Mouse (Mus musculus) neural tube, embryonic 14.5 days (tissue): ENCODE data around the gene Ddx55. TPM values are rescaled to one million over a fixed set of nuclear protein-coding genes. Genes with fewer than 3 reads are reported as not detected.

Experiments
- ATAC-seq: fragments of 200-750 bp; cut with Nextera tagmentation; 2 replicates; pipeline ENCODE4 v1.8.0; 2017; ENCODE audit warnings: low read depth, mild to moderate bottlenecking, moderate TSS enrichment, moderate library complexity
- H3K27ac ChIP-seq: fragments of 300-500 bp; sonication (generic); 2 replicates; pipeline ENCODE4 v1.5.1; 2014; ENCODE audit warnings: low read depth, mild to moderate bottlenecking, control low read depth, low read length, moderate library complexity, mixed read lengths
- H3K27me3 ChIP-seq: fragments of 300-500 bp; sonication (generic); 2 replicates; pipeline ENCODE4 v1.6.1; 2014; ENCODE audit warnings: low read length; ENCODE audit not compliant: control insufficient read depth, insufficient read depth
- H3K36me3 ChIP-seq: fragments of 300-500 bp; sonication (generic); 2 replicates; pipeline ENCODE4 v1.6.1; 2014; ENCODE audit warnings: low read length, mixed read lengths; ENCODE audit not compliant: control insufficient read depth, insufficient read depth
- H3K4me1 ChIP-seq: fragments of 300-500 bp; sonication (generic); 2 replicates; pipeline ENCODE4 v1.6.1; 2014; ENCODE audit warnings: low read length; ENCODE audit not compliant: control insufficient read depth, insufficient read depth
- H3K4me2 ChIP-seq: fragments of 300-500 bp; sonication (generic); 2 replicates; pipeline ENCODE4 v1.6.1; 2014; ENCODE audit warnings: mild to moderate bottlenecking, low read depth, low read length, control low read depth
- H3K4me3 ChIP-seq: fragments of 300-500 bp; sonication (generic); 2 replicates; pipeline ENCODE4 v1.5.1; 2014; ENCODE audit warnings: low read depth, low read length, control low read depth, mixed read lengths
- H3K9ac ChIP-seq: fragments of 300-500 bp; sonication (generic); replicated peaks from 2 replicates; pipeline ENCODE4 v1.6.1; 2014; ENCODE audit warnings: low read depth, mild to moderate bottlenecking, control low read depth, low read length, mixed read lengths
- H3K9me3 ChIP-seq: fragments of 300-500 bp; sonication (generic); 2 replicates; pipeline ENCODE4 v1.6.1; 2016; ENCODE audit warnings: low read length; ENCODE audit not compliant: control insufficient read depth
- WGBS: fragments of 180-500 bp; shearing (Covaris S2); extraction: QIAGEN DNeasy Blood & Tissue Kit; methylation state at CpG from one replicate; pipeline ENCODE4 v1.1.7; 2014; 5-methylcytosine and 5-hydroxymethylcytosine counted together
- polyA plus RNA-seq: library from polyadenylated mRNA; unstranded; fragments of >200 nt; fragmentation: Nextera tagmentation; extraction: Ambion mirVana; gene quantifications from 2 replicates; pipeline ENCODE4 v1.2.1, GENCODE M21; 2014

The Ddx55 gene
- polyA plus RNA-seq, 1 experiment from 2014 or later = 30.4 TPM

- WGBS = 39% methylated on average over 7 of the region's 7 CpGs
- peaks cover 26% of the 10 kb centered on the region; the same call in 1 of the 2 replicates for H3K4me1 ChIP-seq
- no peak for ATAC-seq
Observed at GRCm38 (mm10) chr5:124532451-124532850, 20.2 kb upstream of the Ddx55 start.

GRCm38 (mm10) chr5:124535016-124535415 lies 17.6 kb upstream of the Ddx55 start:
- no peak for ATAC-seq
- Histone ChIP-seq H3K36me3 (no peaks in the 10 kb centered on the region), H3K4me2 (no peak overlapping the region), H3K27ac (no peak overlapping the region), H3K27me3 (no peaks in the 10 kb centered on the region), H3K4me1 (peaks cover 8% of the 10 kb centered on the region; the same call in 1 of the 2 replicates), H3K9ac (no peak overlapping the region), H3K4me3 (no peak overlapping the region), H3K9me3 (no peaks in the 10 kb centered on the region)
- WGBS = 75% methylated on average over 5 of the region's 5 CpGs

More at GRCm38 (mm10) chr5:124532451-124532850, 20.2 kb upstream of the Ddx55 start:
- H3K27me3 ChIP-seq = no peaks in the 10 kb centered on the region
- H3K4me3 ChIP-seq = no peak overlapping the region
- no peaks in the 10 kb centered on the region for H3K9me3 ChIP-seq
- no peak overlapping the region for H3K9ac ChIP-seq
- peak overlapping the region; percentile 63; the same call in 1 of the 2 replicates for H3K4me2 ChIP-seq
- H3K27ac ChIP-seq = no peak overlapping the region
- no peaks in the 10 kb centered on the region for H3K36me3 ChIP-seq

GRCm38 (mm10) chr5:124536776-124537175 lies 15.9 kb upstream of the Ddx55 start:
- Histone ChIP-seq H3K4me1 (peaks cover 6% of the 10 kb centered on the region), H3K27me3 (no peaks in the 10 kb centered on the region), H3K9ac (peak overlapping the region; percentile 8; the same call in 1 of the 2 replicates), H3K9me3 (no peaks in the 10 kb centered on the region), H3K4me3 (no peak overlapping the region), H3K36me3 (no peaks in the 10 kb centered on the region), H3K4me2 (peak overlapping the region; percentile 5; the same call in 1 of the 2 replicates), H3K27ac (no peak overlapping the region)
- WGBS = 9% methylated on average over 14 of the region's 17 CpGs
- no peak for ATAC-seq

- Histone ChIP-seq H3K27ac (no peak overlapping the region), H3K27me3 (no peaks in the 10 kb centered on the region), H3K4me2 (no peak overlapping the region), H3K9me3 (no peaks in the 10 kb centered on the region), H3K9ac (no peak overlapping the region), H3K36me3 (peaks cover 2% of the 10 kb centered on the region; the same call in 1 of the 2 replicates), H3K4me1 (peaks cover 12% of the 10 kb centered on the region), H3K4me3 (no peak overlapping the region)
- WGBS = 79% methylated on average over 14 of the region's 16 CpGs
- ATAC-seq = no peak
Observed at GRCm38 (mm10) chr5:124538813-124539792, 13.6 kb upstream of the Ddx55 start.

- H3K27me3 ChIP-seq = no peaks in the 10 kb centered on the region
- H3K4me3 ChIP-seq = peak overlapping the region; percentile 85
- WGBS = 74% methylated on average over 4 of the region's 4 CpGs
- no peak overlapping the region for H3K27ac ChIP-seq
- peaks cover 11% of the 10 kb centered on the region for H3K36me3 ChIP-seq
- H3K9ac ChIP-seq = no peak overlapping the region
- ATAC-seq = no peak
- no peaks in the 10 kb centered on the region for H3K9me3 ChIP-seq
- H3K4me1 ChIP-seq = peaks cover 12% of the 10 kb centered on the region
- peak overlapping the region; percentile 28; the same call in 1 of the 2 replicates for H3K4me2 ChIP-seq
Observed at GRCm38 (mm10) chr5:124539905-124540304, 12.8 kb upstream of the Ddx55 start.

- Histone ChIP-seq H3K9me3 (no peaks in the 10 kb centered on the region), H3K4me3 (peak within 1 kb of the TSS; percentile 85), H3K27me3 (no peaks in the 10 kb centered on the region), H3K4me1 (peaks cover 12% of the 10 kb centered on the region), H3K4me2 (peak within 1 kb of the TSS; percentile 95), H3K9ac (peak within 1 kb of the TSS; percentile 78), H3K27ac (peak within 1 kb of the TSS; percentile 76), H3K36me3 (peaks cover 15% of the 10 kb centered on the region)
- under 1% methylated on average over 34 of the region's 35 CpGs for WGBS
- peak; percentile 94 for ATAC-seq
Observed at GRCm38 (mm10) chr5:124540383-124540786, 12.3 kb upstream of the Ddx55 start, which contains the start of gene Tmed2. Gene Tmed2 (plus strand): TSS chr5:124540695.

- H3K27me3 ChIP-seq = no peaks in the 10 kb centered on the region
- under 1% methylated on average over 73 of the region's 89 CpGs for whole genome bisulfite sequencing
- peak overlapping the region; percentile 76 for H3K27ac ChIP-seq
- peak overlapping the region; percentile 78 for H3K9ac ChIP-seq
- peak; percentile 68 for ATAC-seq
- H3K9me3 ChIP-seq = no peaks in the 10 kb centered on the region
- peaks cover 19% of the 10 kb centered on the region for H3K36me3 ChIP-seq
- H3K4me3 ChIP-seq = peak overlapping the region; percentile 85
- peak overlapping the region; percentile 95 for H3K4me2 ChIP-seq
- H3K4me1 ChIP-seq = peaks cover 12% of the 10 kb centered on the region
Observed at GRCm38 (mm10) chr5:124540905-124541601, 11.6 kb upstream of the Ddx55 start.

- Histone ChIP-seq H3K4me3 (peak overlapping the region; percentile 85), H3K4me1 (peaks cover 12% of the 10 kb centered on the region), H3K9ac (peak overlapping the region; percentile 78), H3K27me3 (no peaks in the 10 kb centered on the region), H3K27ac (no peak overlapping the region), H3K4me2 (peak overlapping the region; percentile 95), H3K36me3 (peaks cover 24% of the 10 kb centered on the region), H3K9me3 (no peaks in the 10 kb centered on the region)
- no peak for ATAC-seq
- 14% methylated on average over 8 of the region's 8 CpGs for WGBS
Observed at GRCm38 (mm10) chr5:124541602-124541973, 11.1 kb upstream of the Ddx55 start.
